Mouse (Mus musculus): ENCODE measurements around the gene Fam186b. TPM values are rescaled to one million over a fixed set of nuclear protein-coding genes. Genes with fewer than 3 reads are reported as not detected.

Gene Fam186b
- total and polyA plus RNA-seq, 2 experiments from 2014 or later, result 0.22 TPM; not detected in 1

DNA sequence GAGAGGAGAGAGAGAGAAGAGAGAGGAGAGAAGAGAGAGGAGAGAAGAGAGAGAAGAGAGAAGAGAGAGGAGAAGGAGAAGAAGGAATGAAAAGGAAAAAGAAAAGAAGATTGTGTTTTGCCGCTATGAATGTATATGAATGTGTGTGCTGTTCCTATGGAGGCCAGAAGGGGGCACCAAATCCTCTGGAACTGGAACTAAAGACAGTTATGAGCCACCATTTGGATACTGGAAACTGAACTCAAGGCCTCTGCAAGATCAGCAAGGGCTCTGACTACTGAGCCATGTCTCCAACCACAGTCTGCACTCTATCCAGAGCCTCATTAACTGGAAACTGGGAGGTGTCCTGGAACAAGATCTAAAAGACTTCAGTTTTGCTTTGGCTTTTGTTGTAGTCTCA, 31.3 kb upstream of the Fam186b start:
- Histone ChIP-seq H3K4me2 (ENCODE audit: low read depth, low read length) (no peak overlapping the region), H3K27me3 (ENCODE audit: control insufficient read depth, insufficient read depth, low read length) (no peaks in the 10 kb centered on the region), H3K9ac (replicated peaks; ENCODE audit: low read depth, low read length) (no peak overlapping the region), H3K9me3 (replicated peaks; ENCODE audit: control insufficient read depth, low read length) (no peaks in the 10 kb centered on the region), H3K36me3 (replicated peaks; ENCODE audit: control insufficient read depth, insufficient read depth, low read length) (peaks cover 60% of the 10 kb centered on the region), H3K27ac (ENCODE audit: low read depth) (peak overlapping the region; percentile 58), H3K4me1 (ENCODE audit: control insufficient read depth, insufficient read depth) (peaks cover 3% of the 10 kb centered on the region; the same call in 1 of the 2 replicates), H3K4me3 (ENCODE audit: low read depth, low read length) (no peak overlapping the region)
- 76% methylated on average over 1 of the region's 1 CpGs for WGBS
- TF ChIP-seq EP300 (IDR thresholded peaks at IDR 0.05; ENCODE audit: low read depth) (no peak), CTCF (IDR thresholded peaks at IDR 0.05; ENCODE audit: low read depth) (peak; percentile 67)
- ATAC-seq (ENCODE audit: insufficient read depth, low read depth), result no peak
- DNase-seq (ENCODE audit: low spot score), result no peak

- ATAC-seq (ENCODE audit: insufficient read depth, low read depth), result peak; percentile 62
- Histone ChIP-seq H3K4me1 (ENCODE audit: control insufficient read depth, insufficient read depth) (no peaks in the 10 kb centered on the region), H3K9me3 (replicated peaks; ENCODE audit: control insufficient read depth, low read length) (no peaks in the 10 kb centered on the region), H3K36me3 (replicated peaks; ENCODE audit: control insufficient read depth, insufficient read depth, low read length) (peaks cover 65% of the 10 kb centered on the region), H3K27ac (ENCODE audit: low read depth) (peak overlapping the region; percentile 76), H3K27me3 (ENCODE audit: control insufficient read depth, insufficient read depth, low read length) (no peaks in the 10 kb centered on the region), H3K4me3 (ENCODE audit: low read depth, low read length) (no peak overlapping the region), H3K4me2 (ENCODE audit: low read depth, low read length) (no peak overlapping the region), H3K9ac (replicated peaks; ENCODE audit: low read depth, low read length) (no peak overlapping the region)
- TF ChIP-seq CTCF (IDR thresholded peaks at IDR 0.05; ENCODE audit: low read depth) (no peak), EP300 (IDR thresholded peaks at IDR 0.05; ENCODE audit: low read depth) (peak; percentile 77)
- peak; percentile 53 for DNase-seq (ENCODE audit: low spot score)
- 44% methylated on average over 2 of the region's 2 CpGs for WGBS
These were observed 30.7 kb upstream of the Fam186b start for GRCm38 (mm10) chr15:99326407-99326806.

DNA sequence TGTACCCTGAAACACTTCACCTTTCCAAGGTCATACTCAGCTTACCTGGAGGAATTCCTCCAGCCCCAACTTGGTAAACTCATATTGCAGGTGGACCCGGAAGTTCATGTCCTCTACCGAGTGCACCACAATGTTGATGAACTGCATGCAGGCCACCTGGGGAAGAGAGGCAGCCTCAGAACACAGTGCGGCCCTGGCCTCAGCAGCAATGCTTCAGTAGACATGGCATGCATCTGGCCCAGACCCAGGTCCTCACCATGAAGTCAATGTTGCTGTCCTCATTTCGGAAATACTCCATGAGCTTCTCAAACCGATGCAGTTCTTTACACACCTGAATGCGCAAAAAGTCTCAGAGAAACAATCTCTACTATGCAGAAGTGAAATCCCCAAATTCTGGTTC, 29.9 kb upstream of the Fam186b start:
- Histone ChIP-seq H3K36me3 (replicated peaks; ENCODE audit: control insufficient read depth, insufficient read depth, low read length) (peaks cover 72% of the 10 kb centered on the region), H3K27ac (ENCODE audit: low read depth) (peak overlapping the region; percentile 76)

GRCm38 (mm10) chr15:99324151-99324550, 28.5 kb upstream of the Fam186b start:
- peaks cover 6% of the 10 kb centered on the region; the same call in 1 of the 2 replicates for H3K4me1 ChIP-seq (ENCODE audit: control insufficient read depth, insufficient read depth)
- no peaks in the 10 kb centered on the region for H3K27me3 ChIP-seq (ENCODE audit: control insufficient read depth, insufficient read depth, low read length)
- H3K36me3 ChIP-seq (replicated peaks; ENCODE audit: control insufficient read depth, insufficient read depth, low read length), result peaks cover 85% of the 10 kb centered on the region
- no peak overlapping the region for H3K9ac ChIP-seq (replicated peaks; ENCODE audit: low read depth, low read length)
- DNase-seq (ENCODE audit: low spot score) (no peak), ATAC-seq (ENCODE audit: insufficient read depth, low read depth) (no peak)
- no peak overlapping the region for H3K4me2 ChIP-seq (ENCODE audit: low read depth, low read length)
- no peak overlapping the region for H3K27ac ChIP-seq (ENCODE audit: low read depth)
- no peak for TF ChIP-seq CTCF (IDR thresholded peaks at IDR 0.05; ENCODE audit: low read depth)
- no peak for TF ChIP-seq EP300 (IDR thresholded peaks at IDR 0.05; ENCODE audit: low read depth)
- H3K9me3 ChIP-seq (replicated peaks; ENCODE audit: control insufficient read depth, low read length), result no peaks in the 10 kb centered on the region
- 69% methylated on average over 9 of the region's 9 CpGs for WGBS
- H3K4me3 ChIP-seq (ENCODE audit: low read depth, low read length), result no peak overlapping the region

More for the DNA sequence above, 29.9 kb upstream of the Fam186b start:
- WGBS, result 89% methylated on average over 6 of the region's 6 CpGs
- H3K4me2 ChIP-seq (ENCODE audit: low read depth, low read length), result no peak overlapping the region
- DNase-seq (ENCODE audit: low spot score) (no peak), ATAC-seq (ENCODE audit: insufficient read depth, low read depth) (no peak)
- H3K4me3 ChIP-seq (ENCODE audit: low read depth, low read length), result no peak overlapping the region
- TF ChIP-seq CTCF (IDR thresholded peaks at IDR 0.05; ENCODE audit: low read depth) (no peak), EP300 (IDR thresholded peaks at IDR 0.05; ENCODE audit: low read depth) (no peak)
- no peaks in the 10 kb centered on the region for H3K27me3 ChIP-seq (ENCODE audit: control insufficient read depth, insufficient read depth, low read length)
- no peaks in the 10 kb centered on the region for H3K9me3 ChIP-seq (replicated peaks; ENCODE audit: control insufficient read depth, low read length)
- no peaks in the 10 kb centered on the region for H3K4me1 ChIP-seq (ENCODE audit: control insufficient read depth, insufficient read depth)
- H3K9ac ChIP-seq (replicated peaks; ENCODE audit: low read depth, low read length), result no peak overlapping the region

GRCm38 (mm10) chr15:99320978-99321377, 25.3 kb upstream of the Fam186b start:
- H3K27ac ChIP-seq (ENCODE audit: low read depth), result peak overlapping the region; percentile 56
- peaks cover 94% of the 10 kb centered on the region for H3K36me3 ChIP-seq (replicated peaks; ENCODE audit: control insufficient read depth, insufficient read depth, low read length)
- no peaks in the 10 kb centered on the region for H3K27me3 ChIP-seq (ENCODE audit: control insufficient read depth, insufficient read depth, low read length)
- no peak overlapping the region for H3K4me3 ChIP-seq (ENCODE audit: low read depth, low read length)
- 74% methylated on average over 9 of the region's 9 CpGs for WGBS
- ATAC-seq (ENCODE audit: insufficient read depth, low read depth) (no peak), DNase-seq (ENCODE audit: low spot score) (no peak)
- no peak overlapping the region for H3K9ac ChIP-seq (replicated peaks; ENCODE audit: low read depth, low read length)
- peaks cover 6% of the 10 kb centered on the region; the same call in 1 of the 2 replicates for H3K4me1 ChIP-seq (ENCODE audit: control insufficient read depth, insufficient read depth)
- H3K4me2 ChIP-seq (ENCODE audit: low read depth, low read length), result no peak overlapping the region
- H3K9me3 ChIP-seq (replicated peaks; ENCODE audit: control insufficient read depth, low read length), result no peaks in the 10 kb centered on the region
- no peak for TF ChIP-seq CTCF (IDR thresholded peaks at IDR 0.05; ENCODE audit: low read depth)
- TF ChIP-seq EP300 (IDR thresholded peaks at IDR 0.05; ENCODE audit: low read depth), result no peak

- no peak overlapping the region for H3K4me2 ChIP-seq (ENCODE audit: low read depth, low read length)
- ATAC-seq (ENCODE audit: insufficient read depth, low read depth) (no peak), DNase-seq (ENCODE audit: low spot score) (no peak)
- H3K9ac ChIP-seq (replicated peaks; ENCODE audit: low read depth, low read length), result no peak overlapping the region
- no peaks in the 10 kb centered on the region for H3K9me3 ChIP-seq (replicated peaks; ENCODE audit: control insufficient read depth, low read length)
- no peaks in the 10 kb centered on the region for H3K27me3 ChIP-seq (ENCODE audit: control insufficient read depth, insufficient read depth, low read length)
- 61% methylated on average over 10 of the region's 10 CpGs for WGBS
- TF ChIP-seq EP300 (IDR thresholded peaks at IDR 0.05; ENCODE audit: low read depth), result no peak
- no peak for TF ChIP-seq CTCF (IDR thresholded peaks at IDR 0.05; ENCODE audit: low read depth)
- H3K4me3 ChIP-seq (ENCODE audit: low read depth, low read length), result no peak overlapping the region
- H3K27ac ChIP-seq (ENCODE audit: low read depth), result peak overlapping the region; percentile 56
- H3K36me3 ChIP-seq (replicated peaks; ENCODE audit: control insufficient read depth, insufficient read depth, low read length), result peaks cover 94% of the 10 kb centered on the region
- peaks cover 6% of the 10 kb centered on the region; the same call in 1 of the 2 replicates for H3K4me1 ChIP-seq (ENCODE audit: control insufficient read depth, insufficient read depth)
These were observed 24.5 kb upstream of the Fam186b start for GRCm38 (mm10) chr15:99320168-99320674.
